Mouse (Mus musculus) myocyte (in vitro differentiated cells): ENCODE measurements around the gene Pdcd2l. TPM values are rescaled to one million over a fixed set of nuclear protein-coding genes. Genes with fewer than 3 reads are reported as not detected.

ENCODE experiments used
- H3K27me3 ChIP-seq: one replicate; pipeline ENCODE4 v1.6.1; 2011; ENCODE audit not compliant: control insufficient read depth, insufficient read depth, insufficient read length
- H3K36me3 ChIP-seq: one replicate; pipeline ENCODE4 v1.6.1; 2011; ENCODE audit not compliant: control insufficient read depth, insufficient read depth
- H3K4me2 ChIP-seq: one replicate; pipeline ENCODE4 v1.6.1; 2011; ENCODE audit warnings: low read depth, control low read depth
- H3K4me3 ChIP-seq: one replicate; pipeline ENCODE4 v1.5.1; 2011; ENCODE audit warnings: mild to moderate bottlenecking, control low read depth, moderate library complexity
- H3K79me2 ChIP-seq: one replicate; pipeline ENCODE4 v1.6.1; 2011; ENCODE audit not compliant: control insufficient read depth, insufficient read depth
- H3ac ChIP-seq: one replicate; pipeline ENCODE4 v1.6.1; 2011; ENCODE audit not compliant: control insufficient read depth, insufficient read length
- CEBPB ChIP-seq: IDR thresholded peaks from 2 replicates; pipeline ENCODE4 v1.6.1; 2011; ENCODE audit warnings: mild to moderate bottlenecking, moderate library complexity; ENCODE audit not compliant: poor library complexity, insufficient read depth, severe bottlenecking
- E2F4 ChIP-seq: IDR thresholded peaks from one replicate; pipeline ENCODE4 v1.6.1; 2011; ENCODE audit warnings: mild to moderate bottlenecking, control low read depth, moderate library complexity; ENCODE audit not compliant: insufficient read depth
- MAX ChIP-seq: IDR thresholded peaks from one replicate; pipeline ENCODE4 v1.6.1; 2011; ENCODE audit warnings: low read depth, mild to moderate bottlenecking, control low read depth
- MYOD1 ChIP-seq, 3 experiments: IDR thresholded peaks; one replicate each; pipeline ENCODE4 v1.6.1; 2011; ENCODE audit warnings: control low read depth in 2 of 3, low read depth in 2 of 3, mild to moderate bottlenecking in 2 of 3, moderate library complexity in 1 of 3; ENCODE audit not compliant: insufficient read length in 2 of 3, control insufficient read depth in 1 of 3
- MYOG ChIP-seq, 3 experiments: IDR thresholded peaks; one replicate each; pipeline ENCODE4 v1.6.1; 2011; ENCODE audit warnings: control low read depth in 2 of 3, low read depth in 2 of 3, mild to moderate bottlenecking in 2 of 3; ENCODE audit not compliant: insufficient read length in 2 of 3, control insufficient read depth in 1 of 3, insufficient read depth in 1 of 3
- POLR2A ChIP-seq: IDR thresholded peaks from one replicate; pipeline ENCODE4 v1.6.1; 2011; ENCODE audit warnings: low read depth, mild to moderate bottlenecking, control low read depth, moderate library complexity; ENCODE audit not compliant: insufficient read length
- POLR2AphosphoS2 ChIP-seq: IDR thresholded peaks from one replicate; pipeline ENCODE4 v1.6.1; 2011; ENCODE audit warnings: low read depth, control low read depth; ENCODE audit not compliant: insufficient read length
- REST ChIP-seq: IDR thresholded peaks from one replicate; pipeline ENCODE4 v1.6.1; 2011; ENCODE audit warnings: mild to moderate bottlenecking, control low read depth, moderate library complexity; ENCODE audit not compliant: insufficient read depth, insufficient read length
- SRF ChIP-seq: IDR thresholded peaks from one replicate; pipeline ENCODE4 v1.6.1; 2011; ENCODE audit warnings: low read depth; ENCODE audit not compliant: control insufficient read depth, insufficient read length
- TCF12 ChIP-seq: IDR thresholded peaks from one replicate; pipeline ENCODE4 v1.6.1; 2011; ENCODE audit warnings: mild to moderate bottlenecking, control low read depth; ENCODE audit not compliant: poor library complexity, insufficient read depth, severe bottlenecking
- TCF3 ChIP-seq: IDR thresholded peaks from one replicate; pipeline ENCODE4 v1.6.1; 2011; ENCODE audit warnings: low read depth, control low read depth; ENCODE audit not compliant: insufficient read length
- USF1 ChIP-seq: IDR thresholded peaks from one replicate; pipeline ENCODE4 v1.6.1; 2011; ENCODE audit warnings: low read depth, mild to moderate bottlenecking, control low read depth, moderate library complexity
- polyA plus RNA-seq: library from polyadenylated mRNA; unstranded; fragments of >200 nt; fragmentation: generic; extraction: Trizol; gene quantifications from one replicate; pipeline ENCODE4 v1.2.1, GENCODE M21; 2012; ENCODE audit warnings: missing spikeins

Gene Pdcd2l
- polyA plus RNA-seq, 1 experiment: 48.4 TPM

GRCm38 (mm10) chr7:34165999-34166398, 30.5 kb downstream of the Pdcd2l start:
- no peaks in the 10 kb centered on the region for H3K27me3 ChIP-seq
- peak overlapping the region; percentile 57 for H3K4me3 ChIP-seq
- peaks cover 38% of the 10 kb centered on the region for H3K36me3 ChIP-seq
- peaks cover 36% of the 10 kb centered on the region for H3K79me2 ChIP-seq
- H3ac ChIP-seq: no peak overlapping the region
- no peak overlapping the region for H3K4me2 ChIP-seq
- TF ChIP-seq POLR2AphosphoS2 (no peak), CEBPB (no peak), TCF3 (no peak), TCF12 (no peak), REST (no peak), MYOG (IDR thresholded peaks at IDR 0.05; ENCODE audit: control insufficient read depth in 1 of 3, insufficient read depth in 1 of 3, insufficient read length in 2 of 3, low read depth in 2 of 3) (no peak), POLR2A (no peak), USF1 (no peak), MYOD1 (IDR thresholded peaks at IDR 0.05; ENCODE audit: control insufficient read depth in 1 of 3, insufficient read length in 2 of 3, low read depth in 2 of 3) (no peak), SRF (no peak), E2F4 (no peak), MAX (no peak)

GRCm38 (mm10) chr7:34164671-34165070, 31.8 kb downstream of the Pdcd2l start:
- Histone ChIP-seq H3K4me3 (no peak overlapping the region), H3K36me3 (peaks cover 49% of the 10 kb centered on the region), H3K4me2 (no peak overlapping the region), H3K79me2 (peaks cover 36% of the 10 kb centered on the region), H3K27me3 (no peaks in the 10 kb centered on the region), H3ac (no peak overlapping the region)
- TF ChIP-seq POLR2A (no peak), MYOG (IDR thresholded peaks at IDR 0.05; ENCODE audit: control insufficient read depth in 1 of 3, insufficient read depth in 1 of 3, insufficient read length in 2 of 3, low read depth in 2 of 3) (no peak), MAX (no peak), USF1 (no peak), MYOD1 (IDR thresholded peaks at IDR 0.05; ENCODE audit: control insufficient read depth in 1 of 3, insufficient read length in 2 of 3, low read depth in 2 of 3) (no peak), E2F4 (no peak), TCF12 (no peak), TCF3 (no peak), POLR2AphosphoS2 (no peak), REST (no peak), CEBPB (no peak), SRF (no peak)

- no peaks in the 10 kb centered on the region for H3K79me2 ChIP-seq
- no peak overlapping the region for H3ac ChIP-seq
- TF ChIP-seq POLR2A: no peak
- TF ChIP-seq TCF3: no peak
- no peak for TF ChIP-seq MYOG (IDR thresholded peaks at IDR 0.05; ENCODE audit: control insufficient read depth in 1 of 3, insufficient read depth in 1 of 3, insufficient read length in 2 of 3, low read depth in 2 of 3)
- no peak for TF ChIP-seq CEBPB
- TF ChIP-seq POLR2AphosphoS2: no peak
- no peak for TF ChIP-seq USF1
- TF ChIP-seq MYOD1 (IDR thresholded peaks at IDR 0.05; ENCODE audit: control insufficient read depth in 1 of 3, insufficient read length in 2 of 3, low read depth in 2 of 3): no peak
- no peak for TF ChIP-seq SRF
- no peak for TF ChIP-seq MAX
- TF ChIP-seq E2F4: no peak
- TF ChIP-seq REST: no peak
- TF ChIP-seq TCF12: no peak
- H3K4me2 ChIP-seq: no peak overlapping the region
- peaks cover 69% of the 10 kb centered on the region for H3K36me3 ChIP-seq
- no peaks in the 10 kb centered on the region for H3K27me3 ChIP-seq
- no peak overlapping the region for H3K4me3 ChIP-seq
Observed at GRCm38 (mm10) chr7:34159167-34159566, 37.3 kb downstream of the Pdcd2l start.

GRCm38 (mm10) chr7:34157994-34158393, 38.5 kb downstream of the Pdcd2l start:
- H3K4me2 ChIP-seq: peak overlapping the region; percentile 46
- H3K36me3 ChIP-seq: peaks cover 69% of the 10 kb centered on the region
- no peaks in the 10 kb centered on the region for H3K27me3 ChIP-seq
- no peak overlapping the region for H3ac ChIP-seq
- H3K79me2 ChIP-seq: no peaks in the 10 kb centered on the region
- no peak for TF ChIP-seq POLR2AphosphoS2
- TF ChIP-seq MYOG (IDR thresholded peaks at IDR 0.05; ENCODE audit: control insufficient read depth in 1 of 3, insufficient read depth in 1 of 3, insufficient read length in 2 of 3, low read depth in 2 of 3): peak in 1 of 3 experiments; percentile 33
- 0 out of 2 replicates have a peak, but pooled peaks have one; percentile 44 for TF ChIP-seq CEBPB
- no peak for TF ChIP-seq MAX
- H3K4me3 ChIP-seq: no peak overlapping the region

- TF ChIP-seq MYOG (IDR thresholded peaks at IDR 0.05; ENCODE audit: control insufficient read depth in 1 of 3, insufficient read depth in 1 of 3, insufficient read length in 2 of 3, low read depth in 2 of 3): no peak
- no peak for TF ChIP-seq TCF12
- TF ChIP-seq POLR2A: no peak
- TF ChIP-seq MYOD1 (IDR thresholded peaks at IDR 0.05; ENCODE audit: control insufficient read depth in 1 of 3, insufficient read length in 2 of 3, low read depth in 2 of 3): no peak
- TF ChIP-seq MAX: no peak
- TF ChIP-seq E2F4: no peak
- no peak for TF ChIP-seq USF1
- TF ChIP-seq POLR2AphosphoS2: no peak
- no peak for TF ChIP-seq REST
- no peak for TF ChIP-seq CEBPB
- no peak for TF ChIP-seq SRF
- TF ChIP-seq TCF3: no peak
- H3K79me2 ChIP-seq: peaks cover 5% of the 10 kb centered on the region
- H3K27me3 ChIP-seq: no peaks in the 10 kb centered on the region
- no peak overlapping the region for H3K4me2 ChIP-seq
- H3ac ChIP-seq: no peak overlapping the region
- no peak overlapping the region for H3K4me3 ChIP-seq
- H3K36me3 ChIP-seq: peaks cover 61% of the 10 kb centered on the region
Observed at GRCm38 (mm10) chr7:34147193-34147592, 49.3 kb downstream of the Pdcd2l start.
